Mouse (Mus musculus): ENCODE measurements around the gene C530025M09Rik.

GRCm38 (mm10) chr2:149873346-149873745, 42.3 kb upstream of the C530025M09Rik start:
- TF ChIP-seq FLI1 (IDR thresholded peaks at IDR 0.05; ENCODE audit: low read length) (no peak), GATA1 (IDR thresholded peaks at IDR 0.05; ENCODE audit: borderline replicate concordance, low read length) (no peak)

Data from megakaryocyte, embryonic 14.5 days (primary cell).